Mouse (Mus musculus) thymus, postnatal 0 days (tissue): ENCODE results near the gene Foxo3. TPM values are rescaled to one million over a fixed set of nuclear protein-coding genes. Genes with fewer than 3 reads are reported as not detected.

Source experiments
- polyA plus RNA-seq: library from polyadenylated mRNA; unstranded; fragments of >200 nt; fragmentation: Nextera tagmentation; extraction: Ambion mirVana; gene quantifications from 2 replicates; pipeline ENCODE4 v1.2.1, GENCODE M21; 2015

The Foxo3 gene
- polyA plus RNA-seq, 1 experiment from 2014 or later: 14.0 TPM

Other genes starting within 250 kb of the Foxo3 start
- 4.4 and 5.2 TPM in 2 replicates for gene Afg1l, start 201.8 kb upstream of the Foxo3 start, polyA plus RNA-seq
- 363 and 394 TPM in 2 replicates for gene Snx3, start 225.3 kb upstream of the Foxo3 start, polyA plus RNA-seq